Mouse (Mus musculus) heart, adult 9 months (tissue): Measurements from ENCODE around the gene Banf1.
"Not testable (repeated sequence)": the region's sequence is repeated elsewhere in the genome, so short reads cannot be mapped to it uniquely, and the experiment has no call there.

Experiments
- DNase-seq, 2 experiments: peaks; one replicate each; pipeline ENCODE4 v3.0.0; 2022; ENCODE audit warnings: low spot score in 2 of 2

The Banf1 gene

GRCm38 (mm10) chr19:5374177-5374576, 7.2 kb upstream of the Banf1 start:
- no peak for DNase-seq

GRCm38 (mm10) chr19:5372724-5373123, 5.8 kb upstream of the Banf1 start:
- no peak for DNase-seq

- DNase-seq = no peak
Observed at GRCm38 (mm10) chr19:5370932-5371331, 4.0 kb upstream of the Banf1 start.

- no peak for DNase-seq
Observed at GRCm38 (mm10) chr19:5367455-5367854, 487 bp upstream of the Banf1 start.

- peak; percentile 92 to 97 for DNase-seq
Observed at GRCm38 (mm10) chr19:5366175-5367052, 554 bp downstream of the Banf1 start, which contains the start of gene Eif1ad. Gene Eif1ad (plus strand): TSS chr19:5366741.

- DNase-seq = no peak
Observed at GRCm38 (mm10) chr19:5365751-5366150, 1.2 kb downstream of the Banf1 start.

- no peak for DNase-seq
Observed at GRCm38 (mm10) chr19:5364124-5364523, 2.8 kb downstream of the Banf1 start.

- no peak for DNase-seq
Observed at GRCm38 (mm10) chr19:5362186-5362585, 4.8 kb downstream of the Banf1 start.

- DNase-seq = no peak
Observed at GRCm38 (mm10) chr19:5356080-5356479, 10.9 kb downstream of the Banf1 start.

- DNase-seq = no peak
Observed at GRCm38 (mm10) chr19:5353609-5354008, 13.4 kb downstream of the Banf1 start.

GRCm38 (mm10) chr19:5349502-5349873, 17.5 kb downstream of the Banf1 start, which contains the start of gene Cst6:
Gene Cst6 (minus strand): TSS chr19:5349574.
- DNase-seq = not testable (repeated sequence)

- DNase-seq = peak in 1 of 2 experiments; percentile 18
Observed at GRCm38 (mm10) chr19:5348526-5349501, 18.2 kb downstream of the Banf1 start.

GRCm38 (mm10) chr19:5348064-5348463, 18.9 kb downstream of the Banf1 start:
- no peak for DNase-seq

- DNase-seq = peak; percentile 83 to 92
Observed at GRCm38 (mm10) chr19:5345297-5346131, 21.5 kb downstream of the Banf1 start.

- DNase-seq = peak; percentile 60 to 79
Observed at GRCm38 (mm10) chr19:5341360-5341759, 25.6 kb downstream of the Banf1 start.

- peak; percentile 47 to 76 for DNase-seq
Observed at GRCm38 (mm10) chr19:5337975-5338374, 29.0 kb downstream of the Banf1 start.

GRCm38 (mm10) chr19:5335441-5335840, 31.5 kb downstream of the Banf1 start, which contains the start of gene Catsper1:
Gene Catsper1 (plus strand): TSS chr19:5335741.
- no peak for DNase-seq

- DNase-seq = no peak
Observed at GRCm38 (mm10) chr19:5334741-5335140, 32.2 kb downstream of the Banf1 start.

- DNase-seq = no peak
Observed at GRCm38 (mm10) chr19:5327970-5328369, 39.0 kb downstream of the Banf1 start.

- no peak for DNase-seq
Observed at GRCm38 (mm10) chr19:5323801-5324200, 43.2 kb downstream of the Banf1 start.
